Mouse (Mus musculus): ENCODE measurements around the gene Ccdc148. TPM values are rescaled to one million over a fixed set of nuclear protein-coding genes. Genes with fewer than 3 reads are reported as not detected.
A peak's percentile ranks its signal among the peaks of the same experiment; 100 is the strongest.

Gene Ccdc148
- polyA plus RNA-seq, 1 experiment from 2014 or later: 2.7 TPM

DNA sequence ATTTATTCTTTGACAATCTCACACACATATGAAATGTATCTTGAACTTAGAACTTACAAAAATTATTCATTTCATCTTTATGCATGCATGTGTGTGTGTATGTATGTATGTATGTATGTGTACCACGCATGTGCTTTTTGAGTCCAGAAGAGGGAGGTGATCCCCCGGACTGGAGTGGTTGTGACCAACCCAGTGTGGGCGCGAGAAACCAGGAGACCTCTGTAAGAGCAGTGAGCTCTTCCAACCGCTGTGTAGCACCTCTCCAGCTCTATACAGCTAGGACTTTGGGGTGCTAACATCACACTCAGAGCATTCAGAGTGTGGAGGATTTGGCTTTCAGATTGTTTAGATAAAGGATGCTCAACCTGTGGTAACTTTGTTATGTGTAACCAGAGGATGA lies 10.1 kb upstream of the Ccdc148 start:
- ATAC-seq (ENCODE audit: low FRiP score, low TSS enrichment): no peak

GRCm38 (mm10) chr2:59170208-59170589 lies 9.7 kb upstream of the Ccdc148 start:
- no peak overlapping the region for H3K9ac ChIP-seq (replicated peaks; ENCODE audit: low read length)
- H3K27ac ChIP-seq (replicated peaks; ENCODE audit: low read depth, low read length): no peak overlapping the region
- ATAC-seq (ENCODE audit: low FRiP score, low TSS enrichment) (no peak), DNase-seq (no peak)
- no peaks in the 10 kb centered on the region for H3K27me3 ChIP-seq (ENCODE audit: control insufficient read depth, insufficient read depth, low read length)
- no peak overlapping the region for H3K4me3 ChIP-seq (replicated peaks; ENCODE audit: low read depth, low read length)
- no peaks in the 10 kb centered on the region for H3K36me3 ChIP-seq (ENCODE audit: control insufficient read depth, insufficient read depth, low read length)
- 93% methylated on average over 3 of the region's 3 CpGs for WGBS
- H3K4me1 ChIP-seq (ENCODE audit: control insufficient read depth, insufficient read depth, low read length): no peaks in the 10 kb centered on the region
- no peaks in the 10 kb centered on the region for H3K9me3 ChIP-seq (ENCODE audit: control insufficient read depth, low read length)
- no peak overlapping the region for H3K4me2 ChIP-seq (ENCODE audit: low read length)

More for the DNA sequence above, 10.1 kb upstream of the Ccdc148 start:
- no peaks in the 10 kb centered on the region for H3K27me3 ChIP-seq (ENCODE audit: control insufficient read depth, insufficient read depth, low read length)
- H3K4me2 ChIP-seq (ENCODE audit: low read length): no peak overlapping the region
- no peak overlapping the region for H3K4me3 ChIP-seq (replicated peaks; ENCODE audit: low read depth, low read length)
- WGBS: 98% methylated on average over 5 of the region's 5 CpGs
- H3K36me3 ChIP-seq (ENCODE audit: control insufficient read depth, insufficient read depth, low read length): no peaks in the 10 kb centered on the region
- no peak for DNase-seq
- no peak overlapping the region for H3K9ac ChIP-seq (replicated peaks; ENCODE audit: low read length)
- H3K4me1 ChIP-seq (ENCODE audit: control insufficient read depth, insufficient read depth, low read length): no peaks in the 10 kb centered on the region
- H3K27ac ChIP-seq (replicated peaks; ENCODE audit: low read depth, low read length): no peak overlapping the region
- H3K9me3 ChIP-seq (ENCODE audit: control insufficient read depth, low read length): no peaks in the 10 kb centered on the region

- no peaks in the 10 kb centered on the region for H3K4me1 ChIP-seq (ENCODE audit: control insufficient read depth, insufficient read depth, low read length)
- DNase-seq (no peak), ATAC-seq (ENCODE audit: low FRiP score, low TSS enrichment) (no peak)
- no peaks in the 10 kb centered on the region for H3K9me3 ChIP-seq (ENCODE audit: control insufficient read depth, low read length)
- H3K27me3 ChIP-seq (ENCODE audit: control insufficient read depth, insufficient read depth, low read length): no peaks in the 10 kb centered on the region
- no peak overlapping the region for H3K4me3 ChIP-seq (replicated peaks; ENCODE audit: low read depth, low read length)
- WGBS: 88% methylated on average over 9 of the region's 9 CpGs
- H3K4me2 ChIP-seq (ENCODE audit: low read length): no peak overlapping the region
- H3K9ac ChIP-seq (replicated peaks; ENCODE audit: low read length): no peak overlapping the region
- no peaks in the 10 kb centered on the region for H3K36me3 ChIP-seq (ENCODE audit: control insufficient read depth, insufficient read depth, low read length)
- no peak overlapping the region for H3K27ac ChIP-seq (replicated peaks; ENCODE audit: low read depth, low read length)
Measured at GRCm38 (mm10) chr2:59169572-59170207, 9.2 kb upstream of the Ccdc148 start.

- H3K4me3 ChIP-seq (replicated peaks; ENCODE audit: low read depth, low read length): no peak overlapping the region
- no peak for DNase-seq
- H3K9ac ChIP-seq (replicated peaks; ENCODE audit: low read length): no peak overlapping the region
- 85% methylated on average over 4 of the region's 4 CpGs for WGBS
- no peak for ATAC-seq (ENCODE audit: low FRiP score, low TSS enrichment)
- no peaks in the 10 kb centered on the region for H3K36me3 ChIP-seq (ENCODE audit: control insufficient read depth, insufficient read depth, low read length)
- no peaks in the 10 kb centered on the region for H3K9me3 ChIP-seq (ENCODE audit: control insufficient read depth, low read length)
- no peak overlapping the region for H3K27ac ChIP-seq (replicated peaks; ENCODE audit: low read depth, low read length)
- no peak overlapping the region for H3K4me2 ChIP-seq (ENCODE audit: low read length)
- peaks cover 6% of the 10 kb centered on the region for H3K4me1 ChIP-seq (ENCODE audit: control insufficient read depth, insufficient read depth, low read length)
- H3K27me3 ChIP-seq (ENCODE audit: control insufficient read depth, insufficient read depth, low read length): no peaks in the 10 kb centered on the region
Measured at GRCm38 (mm10) chr2:59167830-59168229, 7.3 kb upstream of the Ccdc148 start.

GRCm38 (mm10) chr2:59166976-59167375 lies 6.5 kb upstream of the Ccdc148 start:
- WGBS: 88% methylated on average over 4 of the region's 4 CpGs
- no peak overlapping the region for H3K4me3 ChIP-seq (replicated peaks; ENCODE audit: low read depth, low read length)
- H3K9me3 ChIP-seq (ENCODE audit: control insufficient read depth, low read length): no peaks in the 10 kb centered on the region
- no peak for DNase-seq
- H3K36me3 ChIP-seq (ENCODE audit: control insufficient read depth, insufficient read depth, low read length): no peaks in the 10 kb centered on the region
- ATAC-seq (ENCODE audit: low FRiP score, low TSS enrichment): no peak
- H3K9ac ChIP-seq (replicated peaks; ENCODE audit: low read length): no peak overlapping the region
- no peak overlapping the region for H3K27ac ChIP-seq (replicated peaks; ENCODE audit: low read depth, low read length)
- H3K4me2 ChIP-seq (ENCODE audit: low read length): no peak overlapping the region
- peaks cover 7% of the 10 kb centered on the region for H3K4me1 ChIP-seq (ENCODE audit: control insufficient read depth, insufficient read depth, low read length)
- no peaks in the 10 kb centered on the region for H3K27me3 ChIP-seq (ENCODE audit: control insufficient read depth, insufficient read depth, low read length)

DNA sequence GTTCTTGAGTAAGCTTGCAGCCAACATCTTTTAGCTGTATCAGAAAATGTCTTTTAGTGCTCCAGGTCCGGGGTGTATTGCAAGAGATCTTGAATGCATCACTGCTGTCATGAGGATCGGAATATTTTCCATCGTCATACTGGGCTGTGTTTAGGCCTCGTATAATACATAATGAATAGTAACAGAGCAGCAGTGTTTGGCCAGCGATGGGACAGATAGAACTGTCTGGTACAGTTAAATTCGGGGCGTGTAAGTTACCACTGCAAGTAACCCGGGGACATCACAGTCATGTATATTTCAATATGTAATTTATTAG lies 1.8 kb upstream of the Ccdc148 start:
- WGBS: 35% methylated on average over 8 of the region's 8 CpGs
- no peaks in the 10 kb centered on the region for H3K36me3 ChIP-seq (ENCODE audit: control insufficient read depth, insufficient read depth, low read length)
- no peaks in the 10 kb centered on the region for H3K27me3 ChIP-seq (ENCODE audit: control insufficient read depth, insufficient read depth, low read length)
- peak overlapping the region; percentile 53 for H3K4me2 ChIP-seq (ENCODE audit: low read length)
- no peaks in the 10 kb centered on the region for H3K9me3 ChIP-seq (ENCODE audit: control insufficient read depth, low read length)
- H3K4me1 ChIP-seq (ENCODE audit: control insufficient read depth, insufficient read depth, low read length): peaks cover 7% of the 10 kb centered on the region
- peak overlapping the region; percentile 91 for H3K4me3 ChIP-seq (replicated peaks; ENCODE audit: low read depth, low read length)
- H3K27ac ChIP-seq (replicated peaks; ENCODE audit: low read depth, low read length): 0 out of 2 replicates have a peak overlapping the region, but pooled peaks have one; percentile 87
- H3K9ac ChIP-seq (replicated peaks; ENCODE audit: low read length): peak overlapping the region; percentile 72; the same call in 1 of the 2 replicates
- DNase-seq (peak; percentile 41), ATAC-seq (ENCODE audit: low FRiP score, low TSS enrichment) (no peak)

- DNase-seq (peak; percentile 86), ATAC-seq (ENCODE audit: low FRiP score, low TSS enrichment) (peak; percentile 69)
- Histone ChIP-seq H3K36me3 (ENCODE audit: control insufficient read depth, insufficient read depth, low read length) (no peaks in the 10 kb centered on the region), H3K4me2 (ENCODE audit: low read length) (peak overlapping the region; percentile 53), H3K4me1 (ENCODE audit: control insufficient read depth, insufficient read depth, low read length) (peaks cover 7% of the 10 kb centered on the region), H3K9ac (replicated peaks; ENCODE audit: low read length) (peak overlapping the region; percentile 72), H3K9me3 (ENCODE audit: control insufficient read depth, low read length) (no peaks in the 10 kb centered on the region), H3K4me3 (replicated peaks; ENCODE audit: low read depth, low read length) (peak overlapping the region; percentile 91), H3K27me3 (ENCODE audit: control insufficient read depth, insufficient read depth, low read length) (no peaks in the 10 kb centered on the region), H3K27ac (replicated peaks; ENCODE audit: low read depth, low read length) (peak overlapping the region; percentile 87)
- WGBS: under 1% methylated on average over 74 of the region's 74 CpGs
Measured at GRCm38 (mm10) chr2:59161441-59162284, 1.2 kb upstream of the Ccdc148 start.

DNA sequence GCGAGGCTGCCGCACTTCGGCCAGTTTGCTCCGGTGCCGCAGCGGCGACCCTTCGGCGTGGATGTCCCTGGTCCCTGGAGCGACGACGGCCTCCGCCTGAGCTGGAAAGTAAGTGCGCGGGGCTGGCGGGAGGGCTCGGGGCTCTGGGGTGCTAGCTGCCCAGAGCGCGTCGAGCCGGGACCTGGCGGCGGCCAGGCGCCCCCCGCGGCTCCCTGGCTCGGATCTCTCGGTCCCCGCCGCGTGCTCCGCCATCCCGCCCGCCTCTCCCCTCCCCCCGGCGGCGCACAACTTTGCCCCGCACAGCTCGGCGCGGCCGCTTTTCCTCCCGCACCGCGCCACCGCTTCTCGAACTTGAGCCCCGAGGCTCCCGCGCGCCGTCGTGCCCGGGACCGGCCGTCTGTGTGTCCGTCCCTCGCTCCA lies 548 bp upstream of the Ccdc148 start:
- Histone ChIP-seq H3K27me3 (ENCODE audit: control insufficient read depth, insufficient read depth, low read length) (no peaks in the 10 kb centered on the region), H3K9me3 (ENCODE audit: control insufficient read depth, low read length) (no peaks in the 10 kb centered on the region), H3K9ac (replicated peaks; ENCODE audit: low read length) (peak overlapping the region; percentile 72), H3K4me2 (ENCODE audit: low read length) (peak overlapping the region; percentile 53), H3K36me3 (ENCODE audit: control insufficient read depth, insufficient read depth, low read length) (no peaks in the 10 kb centered on the region), H3K4me3 (replicated peaks; ENCODE audit: low read depth, low read length) (peak overlapping the region; percentile 91), H3K27ac (replicated peaks; ENCODE audit: low read depth, low read length) (peak overlapping the region; percentile 87), H3K4me1 (ENCODE audit: control insufficient read depth, insufficient read depth, low read length) (peaks cover 7% of the 10 kb centered on the region)
- peak; percentile 67 for ATAC-seq (ENCODE audit: low FRiP score, low TSS enrichment)
- DNase-seq: peak; percentile 73
- 1% methylated on average over 30 of the region's 58 CpGs for WGBS

Data from midbrain, embryonic 14.5 days (tissue).